Mouse (Mus musculus): ENCODE measurements around the gene Usp47. TPM values are rescaled to one million over a fixed set of nuclear protein-coding genes. Genes with fewer than 3 reads are reported as not detected.

Gene Usp47
- polyA plus RNA-seq, 1 experiment = 6.7 TPM

DNA sequence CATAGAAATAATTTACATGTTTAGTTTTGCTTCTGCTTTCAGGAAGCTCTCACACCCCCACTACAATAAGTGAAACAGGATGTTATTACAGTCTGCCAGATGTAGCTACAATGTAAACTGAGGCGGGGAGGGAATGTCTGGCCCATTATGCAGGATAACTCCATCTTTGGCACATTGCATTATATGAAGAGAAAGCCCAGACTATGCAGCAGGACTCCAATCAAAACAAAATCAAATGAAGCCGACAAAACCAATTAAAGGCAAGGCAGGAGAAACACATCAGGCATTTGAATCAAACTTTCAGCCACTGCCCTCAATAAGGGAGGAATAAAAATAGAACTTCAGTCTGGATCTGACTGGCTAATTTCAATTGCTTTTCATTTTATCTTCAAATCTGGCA lies 25.9 kb upstream of the Usp47 start:
- Histone ChIP-seq H3K4me1 (ENCODE audit: control insufficient read depth, insufficient read depth, insufficient read length, low read length) (no peaks in the 10 kb centered on the region), H3K27ac (ENCODE audit: insufficient read depth, low read depth, low read length) (no peak overlapping the region), H3K4me3 (ENCODE audit: low read depth, low read length) (no peak overlapping the region), H3K27me3 (ENCODE audit: control insufficient read depth, insufficient read depth, low read length) (no peaks in the 10 kb centered on the region; the same call in 1 of the 2 replicates), H3K36me3 (ENCODE audit: control insufficient read depth, insufficient read depth, low read length) (no peaks in the 10 kb centered on the region)
- 74% methylated on average over 2 of the region's 2 CpGs for WGBS
- no peak for TF ChIP-seq CTCF (IDR thresholded peaks at IDR 0.05; ENCODE audit: extremely low read depth, insufficient read length, insufficient replicate concordance, low read depth, low read length)

DNA sequence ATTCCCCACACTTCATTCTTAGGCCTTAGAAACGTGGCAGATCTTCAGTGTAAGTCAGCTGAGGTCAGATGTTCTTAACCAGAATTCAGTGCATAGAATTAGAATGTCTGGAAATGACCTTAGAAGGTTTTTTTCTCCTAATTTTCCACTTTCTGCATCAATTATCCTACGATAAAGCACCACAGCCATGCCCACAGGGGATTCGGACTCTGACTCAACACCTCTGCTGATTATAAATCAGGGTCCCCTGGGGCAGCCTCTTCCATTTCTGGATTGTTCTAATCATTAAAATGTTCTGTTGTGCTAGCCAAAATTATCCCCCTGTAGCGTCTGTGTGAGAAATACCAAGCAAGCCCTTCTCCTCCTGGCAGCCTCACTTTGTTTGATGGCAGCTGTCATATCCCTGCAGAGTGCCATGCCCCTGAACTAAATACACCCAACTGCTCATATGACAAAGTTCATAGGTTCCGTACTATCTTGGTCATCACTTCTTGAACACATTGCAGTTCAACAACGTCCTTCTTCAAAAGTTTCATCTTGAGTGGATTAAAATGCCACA lies 24.8 kb upstream of the Usp47 start:
- Histone ChIP-seq H3K4me3 (ENCODE audit: low read depth, low read length) (no peak overlapping the region), H3K27ac (ENCODE audit: insufficient read depth, low read depth, low read length) (no peak overlapping the region), H3K4me1 (ENCODE audit: control insufficient read depth, insufficient read depth, insufficient read length, low read length) (no peaks in the 10 kb centered on the region), H3K27me3 (ENCODE audit: control insufficient read depth, insufficient read depth, low read length) (no peaks in the 10 kb centered on the region; the same call in 1 of the 2 replicates), H3K36me3 (ENCODE audit: control insufficient read depth, insufficient read depth, low read length) (no peaks in the 10 kb centered on the region)
- WGBS = 71% methylated on average over 6 of the region's 6 CpGs
- TF ChIP-seq CTCF (IDR thresholded peaks at IDR 0.05; ENCODE audit: extremely low read depth, insufficient read length, insufficient replicate concordance, low read depth, low read length) (no peak), POLR2A (IDR thresholded peaks at IDR 0.05; ENCODE audit: low read depth, low read length) (no peak)

DNA sequence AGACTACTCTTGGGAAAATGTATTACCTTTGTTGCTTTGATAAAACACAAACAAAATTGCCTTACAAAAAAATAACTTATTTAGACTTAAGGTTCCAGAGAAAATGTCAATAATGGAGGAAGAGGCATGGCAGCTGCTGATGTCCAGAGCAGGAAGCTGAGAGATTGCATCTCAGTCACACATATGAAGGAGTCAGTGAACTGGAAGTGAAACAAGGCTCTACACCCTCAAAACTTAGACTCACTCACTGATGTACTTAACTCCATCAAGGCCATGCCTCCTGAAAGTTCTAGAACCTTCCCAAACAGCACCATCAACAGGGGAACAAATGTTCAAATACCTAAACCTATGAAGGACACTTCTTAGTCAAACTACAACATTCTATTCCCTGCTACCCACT lies 23.9 kb upstream of the Usp47 start:
- no peak overlapping the region for H3K4me3 ChIP-seq (ENCODE audit: low read depth, low read length)
- no peaks in the 10 kb centered on the region for H3K36me3 ChIP-seq (ENCODE audit: control insufficient read depth, insufficient read depth, low read length)
- no peaks in the 10 kb centered on the region for H3K4me1 ChIP-seq (ENCODE audit: control insufficient read depth, insufficient read depth, insufficient read length, low read length)
- no peaks in the 10 kb centered on the region; the same call in 1 of the 2 replicates for H3K27me3 ChIP-seq (ENCODE audit: control insufficient read depth, insufficient read depth, low read length)
- TF ChIP-seq POLR2A (IDR thresholded peaks at IDR 0.05; ENCODE audit: low read depth, low read length) (no peak), CTCF (IDR thresholded peaks at IDR 0.05; ENCODE audit: extremely low read depth, insufficient read length, insufficient replicate concordance, low read depth, low read length) (no peak)
- no peak overlapping the region for H3K27ac ChIP-seq (ENCODE audit: insufficient read depth, low read depth, low read length)

DNA sequence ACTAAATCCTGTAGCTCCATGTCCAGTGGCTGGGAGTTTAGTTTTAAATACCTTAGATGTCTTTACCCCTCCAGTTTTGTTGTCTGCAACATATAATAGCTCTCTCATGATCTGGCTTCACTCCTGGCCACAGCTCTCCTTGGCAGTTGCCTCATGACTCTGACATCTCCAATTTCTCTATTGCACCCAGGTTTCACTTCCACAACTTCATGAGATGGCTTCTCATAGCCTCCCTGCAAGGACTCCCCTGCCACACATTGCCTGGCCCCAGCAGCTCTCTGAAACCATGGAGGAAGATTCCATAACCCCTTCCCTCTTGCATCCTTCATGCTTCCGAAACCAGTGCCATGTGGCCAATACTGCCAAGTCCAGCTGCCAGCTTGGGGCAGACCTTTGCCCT lies 23.1 kb upstream of the Usp47 start:
- no peak overlapping the region for H3K4me3 ChIP-seq (ENCODE audit: low read depth, low read length)
- no peaks in the 10 kb centered on the region for H3K36me3 ChIP-seq (ENCODE audit: control insufficient read depth, insufficient read depth, low read length)
- no peak overlapping the region for H3K27ac ChIP-seq (ENCODE audit: insufficient read depth, low read depth, low read length)
- H3K27me3 ChIP-seq (ENCODE audit: control insufficient read depth, insufficient read depth, low read length) = no peaks in the 10 kb centered on the region; the same call in 1 of the 2 replicates
- no peaks in the 10 kb centered on the region for H3K4me1 ChIP-seq (ENCODE audit: control insufficient read depth, insufficient read depth, insufficient read length, low read length)
- WGBS = 84% methylated on average over 1 of the region's 1 CpGs
- TF ChIP-seq POLR2A (IDR thresholded peaks at IDR 0.05; ENCODE audit: low read depth, low read length) = no peak
- TF ChIP-seq CTCF (IDR thresholded peaks at IDR 0.05; ENCODE audit: extremely low read depth, insufficient read length, insufficient replicate concordance, low read depth, low read length) = no peak

DNA sequence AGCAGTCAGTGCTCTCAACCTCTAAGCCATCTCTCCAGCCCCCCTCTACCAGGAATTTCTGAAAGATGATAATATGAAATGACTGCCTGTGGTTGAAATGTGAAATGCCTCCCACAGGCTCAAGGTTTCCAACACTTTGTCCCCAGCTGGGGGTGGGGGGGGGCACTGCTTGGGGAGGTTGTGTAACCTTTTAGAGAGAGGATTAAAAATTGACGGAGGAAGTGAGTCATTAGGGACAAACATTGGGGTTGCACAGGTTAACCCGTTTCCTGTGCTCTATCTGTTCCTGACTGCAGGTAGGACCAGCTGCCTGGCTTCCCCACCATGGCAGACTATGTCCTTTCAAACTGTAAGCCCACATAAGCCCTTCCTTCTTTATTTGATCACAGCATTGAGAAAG lies 12.8 kb upstream of the Usp47 start:
- Histone ChIP-seq H3K4me3 (ENCODE audit: low read depth, low read length) (no peak overlapping the region), H3K36me3 (ENCODE audit: control insufficient read depth, insufficient read depth, low read length) (no peaks in the 10 kb centered on the region), H3K4me1 (ENCODE audit: control insufficient read depth, insufficient read depth, insufficient read length, low read length) (no peaks in the 10 kb centered on the region), H3K27me3 (ENCODE audit: control insufficient read depth, insufficient read depth, low read length) (no peaks in the 10 kb centered on the region), H3K27ac (ENCODE audit: insufficient read depth, low read depth, low read length) (no peak overlapping the region)
- TF ChIP-seq CTCF (IDR thresholded peaks at IDR 0.05; ENCODE audit: extremely low read depth, insufficient read length, insufficient replicate concordance, low read depth, low read length) (no peak), POLR2A (IDR thresholded peaks at IDR 0.05; ENCODE audit: low read depth, low read length) (no peak)
- 71% methylated on average over 2 of the region's 2 CpGs for WGBS

DNA sequence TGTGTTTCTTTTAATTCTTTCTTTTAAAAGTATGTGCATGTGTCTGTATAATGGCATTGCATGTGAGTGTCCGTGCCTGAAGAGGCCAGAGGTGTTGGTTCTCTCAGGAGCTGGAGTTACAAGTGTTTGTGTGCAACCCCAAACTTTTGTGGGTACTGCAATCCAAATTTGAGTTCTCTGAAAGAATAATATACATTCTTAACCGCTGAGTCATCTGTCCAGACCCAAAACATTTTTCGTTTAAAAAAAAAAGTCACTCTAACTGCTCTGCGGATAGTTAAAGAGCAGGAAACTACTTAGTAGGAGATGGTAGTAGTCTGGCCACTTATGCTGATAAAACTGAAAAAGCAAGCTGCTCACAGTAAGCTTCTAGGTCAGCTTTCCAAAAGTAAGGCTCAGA lies 12.3 kb upstream of the Usp47 start:
- no peak for TF ChIP-seq CTCF (IDR thresholded peaks at IDR 0.05; ENCODE audit: extremely low read depth, insufficient read length, insufficient replicate concordance, low read depth, low read length)
- no peak for TF ChIP-seq POLR2A (IDR thresholded peaks at IDR 0.05; ENCODE audit: low read depth, low read length)
- Histone ChIP-seq H3K27ac (ENCODE audit: insufficient read depth, low read depth, low read length) (no peak overlapping the region), H3K4me3 (ENCODE audit: low read depth, low read length) (no peak overlapping the region), H3K36me3 (ENCODE audit: control insufficient read depth, insufficient read depth, low read length) (no peaks in the 10 kb centered on the region), H3K4me1 (ENCODE audit: control insufficient read depth, insufficient read depth, insufficient read length, low read length) (no peaks in the 10 kb centered on the region), H3K27me3 (ENCODE audit: control insufficient read depth, insufficient read depth, low read length) (no peaks in the 10 kb centered on the region)
- 72% methylated on average over 4 of the region's 4 CpGs for WGBS

DNA sequence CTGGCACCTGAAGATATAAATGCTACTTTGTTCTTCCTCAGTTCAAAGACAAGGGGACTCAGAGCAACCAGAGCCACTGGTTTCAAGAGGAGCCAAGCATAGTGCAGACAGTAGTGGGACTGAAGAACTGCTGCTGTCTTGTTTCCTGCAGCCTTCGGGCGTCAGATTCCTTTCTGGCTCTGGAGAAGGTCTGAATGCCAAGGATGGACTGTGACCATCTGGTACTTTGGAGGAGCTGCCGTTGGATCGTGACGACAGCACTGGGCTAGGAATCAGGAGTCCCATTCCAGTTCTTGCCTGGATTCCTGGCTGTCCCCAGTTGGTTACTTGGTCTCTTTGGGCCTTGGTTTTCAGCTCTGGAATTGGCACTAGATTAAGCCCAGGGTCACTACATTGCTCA lies 11.2 kb upstream of the Usp47 start:
- no peak overlapping the region for H3K27ac ChIP-seq (ENCODE audit: insufficient read depth, low read depth, low read length)
- H3K4me3 ChIP-seq (ENCODE audit: low read depth, low read length) = no peak overlapping the region
- no peak for TF ChIP-seq CTCF (IDR thresholded peaks at IDR 0.05; ENCODE audit: extremely low read depth, insufficient read length, insufficient replicate concordance, low read depth, low read length)
- H3K4me1 ChIP-seq (ENCODE audit: control insufficient read depth, insufficient read depth, insufficient read length, low read length) = no peaks in the 10 kb centered on the region
- H3K36me3 ChIP-seq (ENCODE audit: control insufficient read depth, insufficient read depth, low read length) = no peaks in the 10 kb centered on the region
- WGBS = 57% methylated on average over 5 of the region's 5 CpGs
- no peaks in the 10 kb centered on the region for H3K27me3 ChIP-seq (ENCODE audit: control insufficient read depth, insufficient read depth, low read length)
